Mouse (Mus musculus) ovary, postnatal 14 days (tissue): Measurements from ENCODE around the gene Abtb2.

Experiments
- DNase-seq: peaks from one replicate; pipeline ENCODE4 v3.0.0; 2022; ENCODE audit warnings: low spot score

The Abtb2 gene

GRCm38 (mm10) chr2:103584093-103584492, 18.0 kb downstream of the Abtb2 start:
- no peak for DNase-seq

GRCm38 (mm10) chr2:103586423-103586822, 20.3 kb downstream of the Abtb2 start:
- DNase-seq = no peak

- no peak for DNase-seq
These were observed 22.7 kb downstream of the Abtb2 start for GRCm38 (mm10) chr2:103588776-103589175.

GRCm38 (mm10) chr2:103589400-103589799, 23.3 kb downstream of the Abtb2 start:
- no peak for DNase-seq

- no peak for DNase-seq
These were observed 24.5 kb downstream of the Abtb2 start for GRCm38 (mm10) chr2:103590645-103591044.

GRCm38 (mm10) chr2:103591742-103592590, 25.9 kb downstream of the Abtb2 start:
- DNase-seq = no peak

GRCm38 (mm10) chr2:103592591-103592929, 26.4 kb downstream of the Abtb2 start:
- DNase-seq = no peak

GRCm38 (mm10) chr2:103594592-103595011, 28.5 kb downstream of the Abtb2 start:
- DNase-seq = no peak

- no peak for DNase-seq
These were observed 29.0 kb downstream of the Abtb2 start for GRCm38 (mm10) chr2:103595028-103595651.

- DNase-seq = no peak
These were observed 33.2 kb downstream of the Abtb2 start for GRCm38 (mm10) chr2:103599296-103599695.

- no peak for DNase-seq
These were observed 34.2 kb downstream of the Abtb2 start for GRCm38 (mm10) chr2:103600165-103600891.

GRCm38 (mm10) chr2:103601126-103601525, 35.0 kb downstream of the Abtb2 start:
- no peak for DNase-seq

- no peak for DNase-seq
These were observed 35.4 kb downstream of the Abtb2 start for GRCm38 (mm10) chr2:103601531-103601930.

- no peak for DNase-seq
These were observed 37.1 kb downstream of the Abtb2 start for GRCm38 (mm10) chr2:103603209-103603608.

- no peak for DNase-seq
These were observed 37.8 kb downstream of the Abtb2 start for GRCm38 (mm10) chr2:103603869-103604268.

- no peak for DNase-seq
These were observed 39.8 kb downstream of the Abtb2 start for GRCm38 (mm10) chr2:103605805-103606498.

- DNase-seq = no peak
These were observed 41.8 kb downstream of the Abtb2 start for GRCm38 (mm10) chr2:103607926-103608325.

GRCm38 (mm10) chr2:103608947-103609346, 42.8 kb downstream of the Abtb2 start:
- DNase-seq = no peak

- no peak for DNase-seq
These were observed 43.4 kb downstream of the Abtb2 start for GRCm38 (mm10) chr2:103609499-103609898.

GRCm38 (mm10) chr2:103610831-103611535, 44.9 kb downstream of the Abtb2 start:
- no peak for DNase-seq

GRCm38 (mm10) chr2:103613865-103614264, 47.8 kb downstream of the Abtb2 start:
- no peak for DNase-seq

GRCm38 (mm10) chr2:103615028-103615427, 48.9 kb downstream of the Abtb2 start:
- DNase-seq = no peak
